Mouse (Mus musculus) embryonic facial prominence, embryonic 14.5 days (tissue): ENCODE results near the gene Lmna. TPM values are rescaled to one million over a fixed set of nuclear protein-coding genes. Genes with fewer than 3 reads are reported as not detected.

Source experiments
- ATAC-seq: fragments of 200-750 bp; cut with Nextera tagmentation; 2 replicates; pipeline ENCODE4 v1.8.0; 2017; ENCODE audit warnings: low read depth, moderate number of reproducible peaks, moderate TSS enrichment
- DNase-seq: peaks from one replicate; pipeline ENCODE4 v3.0.0-alpha.2; 2015; ENCODE audit warnings: low spot score
- H3K27ac ChIP-seq: fragments of 300-500 bp; sonication (generic); replicated peaks from 2 replicates; pipeline ENCODE4 v1.5.1; 2014; ENCODE audit warnings: low read depth, mild to moderate bottlenecking, low read length, moderate library complexity
- H3K27me3 ChIP-seq: fragments of 300-500 bp; sonication (generic); replicated peaks from 2 replicates; pipeline ENCODE4 v1.6.1; 2014; ENCODE audit warnings: low read length; ENCODE audit not compliant: control insufficient read depth, insufficient read depth
- H3K36me3 ChIP-seq: fragments of 300-500 bp; sonication (generic); 2 replicates; pipeline ENCODE4 v1.6.1; 2014; ENCODE audit warnings: low read length, mixed read lengths; ENCODE audit not compliant: control insufficient read depth, insufficient read depth
- H3K4me1 ChIP-seq: fragments of 300-500 bp; sonication (generic); 2 replicates; pipeline ENCODE4 v1.6.1; 2014; ENCODE audit warnings: antibody characterized with exemption, low read length; ENCODE audit not compliant: control insufficient read depth, insufficient read depth
- H3K4me2 ChIP-seq: fragments of 300-500 bp; sonication (generic); 2 replicates; pipeline ENCODE4 v1.6.1; 2014; ENCODE audit warnings: low read depth, mild to moderate bottlenecking, low read length, moderate library complexity, mixed read lengths
- H3K4me3 ChIP-seq: fragments of 300-500 bp; sonication (generic); 2 replicates; pipeline ENCODE4 v1.5.1; 2014; ENCODE audit warnings: low read depth, mild to moderate bottlenecking, low read length
- H3K9ac ChIP-seq: fragments of 300-500 bp; sonication (generic); 2 replicates; pipeline ENCODE4 v1.6.1; 2014; ENCODE audit warnings: low read depth, mild to moderate bottlenecking, low read length, moderate library complexity, mixed read lengths
- H3K9me3 ChIP-seq: fragments of 300-500 bp; sonication (generic); 2 replicates; pipeline ENCODE4 v1.6.1; 2016; ENCODE audit warnings: low read length; ENCODE audit not compliant: control insufficient read depth
- WGBS: fragments of 180-500 bp; shearing (Covaris S2); extraction: QIAGEN DNeasy Blood & Tissue Kit; methylation state at CpG from one replicate; pipeline ENCODE4 v1.1.7; 2014; 5-methylcytosine and 5-hydroxymethylcytosine counted together
- polyA plus RNA-seq: library from polyadenylated mRNA; unstranded; fragments of >200 nt; fragmentation: Nextera tagmentation; extraction: Ambion mirVana; gene quantifications from 2 replicates; pipeline ENCODE4 v1.2.1, GENCODE M21; 2014

The Lmna gene
- polyA plus RNA-seq, 1 experiment from 2014 or later = 482 TPM

DNA sequence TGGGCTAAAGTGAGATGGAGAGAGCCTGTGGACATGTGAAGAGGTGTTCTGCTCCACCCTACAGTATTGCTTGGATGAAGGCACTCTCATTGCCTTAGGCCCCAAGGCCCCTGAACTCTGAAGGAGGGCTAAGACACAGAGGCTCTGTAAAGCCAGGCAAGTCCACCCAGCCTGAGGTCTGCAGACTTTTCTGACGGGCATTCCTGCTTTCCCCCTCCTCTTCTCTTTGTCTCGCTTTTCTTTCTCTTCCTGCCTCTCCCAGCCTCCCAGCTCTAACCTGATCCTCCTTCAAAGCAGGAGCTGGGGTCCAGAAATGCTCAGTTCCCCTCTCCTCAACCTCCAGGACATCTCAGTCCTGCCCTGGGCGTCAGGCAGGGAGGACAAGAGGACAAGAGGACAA is 25.2 kb upstream of the Lmna start:
- Histone ChIP-seq H3K4me1 (peaks cover 49% of the 10 kb centered on the region), H3K36me3 (peaks cover 48% of the 10 kb centered on the region), H3K27me3 (no peaks in the 10 kb centered on the region), H3K27ac (0 out of 2 replicates have a peak overlapping the region, but pooled peaks have one; percentile 98), H3K9me3 (no peaks in the 10 kb centered on the region), H3K4me2 (peak overlapping the region; percentile 74), H3K4me3 (peak overlapping the region; percentile 78), H3K9ac (peak overlapping the region; percentile 98)
- WGBS = 11% methylated on average over 3 of the region's 3 CpGs
- ATAC-seq (no peak), DNase-seq (no peak)

DNA sequence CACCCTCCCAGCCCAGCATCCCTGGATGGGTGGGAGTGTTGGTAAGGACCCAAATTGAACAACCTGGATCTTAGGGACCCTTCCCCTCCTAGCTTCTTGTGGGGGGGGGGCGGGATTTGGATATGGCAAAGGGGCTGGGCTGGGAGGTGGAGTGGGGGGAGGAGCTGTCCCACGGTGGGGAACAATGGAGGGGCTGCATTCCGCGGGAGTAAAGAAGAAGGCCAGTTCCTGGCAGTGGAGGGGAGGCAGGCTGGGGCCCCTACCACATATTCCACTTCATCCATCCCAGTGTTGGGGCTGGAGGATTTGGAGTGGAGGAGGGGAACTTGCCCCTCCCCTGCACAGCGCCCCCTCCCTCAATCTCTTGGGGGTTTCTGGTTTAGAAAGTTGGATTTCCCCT is 23.9 kb upstream of the Lmna start:
- no peaks in the 10 kb centered on the region for H3K9me3 ChIP-seq
- peak overlapping the region; percentile 78 for H3K4me3 ChIP-seq
- WGBS = 0% methylated on average over 2 of the region's 5 CpGs
- H3K4me2 ChIP-seq = peak overlapping the region; percentile 74
- H3K4me1 ChIP-seq = peaks cover 53% of the 10 kb centered on the region
- peak overlapping the region; percentile 98 for H3K27ac ChIP-seq
- DNase-seq = peak; percentile 54
- ATAC-seq = no peak
- H3K27me3 ChIP-seq = no peaks in the 10 kb centered on the region
- peaks cover 39% of the 10 kb centered on the region for H3K36me3 ChIP-seq
- H3K9ac ChIP-seq = peak overlapping the region; percentile 98

- ATAC-seq (peak; percentile 9; the same call in 1 of the 2 replicates), DNase-seq (peak; percentile 80)
- WGBS = 0% methylated on average over 23 of the region's 40 CpGs
- Histone ChIP-seq H3K9ac (peak overlapping the region; percentile 98), H3K9me3 (no peaks in the 10 kb centered on the region), H3K36me3 (peaks cover 31% of the 10 kb centered on the region), H3K4me2 (peak overlapping the region; percentile 74), H3K4me3 (peak overlapping the region; percentile 78), H3K27me3 (no peaks in the 10 kb centered on the region), H3K4me1 (peaks cover 48% of the 10 kb centered on the region), H3K27ac (peak overlapping the region; percentile 98)
Measured at GRCm38 (mm10) chr3:88532689-88533511, 23.1 kb upstream of the Lmna start.

DNA sequence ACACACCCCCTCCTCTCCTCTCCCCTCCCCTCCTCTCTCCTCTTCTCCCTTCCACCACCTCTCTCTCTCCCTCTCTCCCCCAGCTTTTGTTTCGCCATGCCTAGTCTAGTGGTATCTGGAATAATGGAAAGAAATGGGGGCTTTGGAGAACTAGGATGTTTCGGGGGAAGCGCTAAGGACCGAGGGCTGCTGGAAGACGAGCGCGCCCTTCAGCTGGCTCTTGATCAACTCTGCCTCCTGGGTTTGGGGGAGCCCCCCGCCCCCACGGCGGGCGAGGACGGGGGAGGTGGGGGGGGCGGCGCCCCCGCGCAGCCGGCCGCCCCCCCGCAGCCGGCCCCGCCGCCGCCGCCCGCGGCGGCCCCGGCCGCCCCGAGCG is 22.5 kb upstream of the Lmna start, which contains the start of gene Mex3a:
Mex3a (plus strand) TSS at position 97 of the 376 bp plus-strand sequence.
- WGBS = 0% methylated on average over 10 of the region's 31 CpGs
- DNase-seq (no peak), ATAC-seq (no peak)
- peaks cover 48% of the 10 kb centered on the region for H3K4me1 ChIP-seq
- no peaks in the 10 kb centered on the region for H3K9me3 ChIP-seq
- peaks cover 25% of the 10 kb centered on the region for H3K36me3 ChIP-seq
- H3K9ac ChIP-seq = peak within 1 kb of the TSS; percentile 98
- peak within 1 kb of the TSS; percentile 98 for H3K27ac ChIP-seq
- no peaks in the 10 kb centered on the region for H3K27me3 ChIP-seq
- peak within 1 kb of the TSS; percentile 74 for H3K4me2 ChIP-seq
- H3K4me3 ChIP-seq = peak within 1 kb of the TSS; percentile 78

DNA sequence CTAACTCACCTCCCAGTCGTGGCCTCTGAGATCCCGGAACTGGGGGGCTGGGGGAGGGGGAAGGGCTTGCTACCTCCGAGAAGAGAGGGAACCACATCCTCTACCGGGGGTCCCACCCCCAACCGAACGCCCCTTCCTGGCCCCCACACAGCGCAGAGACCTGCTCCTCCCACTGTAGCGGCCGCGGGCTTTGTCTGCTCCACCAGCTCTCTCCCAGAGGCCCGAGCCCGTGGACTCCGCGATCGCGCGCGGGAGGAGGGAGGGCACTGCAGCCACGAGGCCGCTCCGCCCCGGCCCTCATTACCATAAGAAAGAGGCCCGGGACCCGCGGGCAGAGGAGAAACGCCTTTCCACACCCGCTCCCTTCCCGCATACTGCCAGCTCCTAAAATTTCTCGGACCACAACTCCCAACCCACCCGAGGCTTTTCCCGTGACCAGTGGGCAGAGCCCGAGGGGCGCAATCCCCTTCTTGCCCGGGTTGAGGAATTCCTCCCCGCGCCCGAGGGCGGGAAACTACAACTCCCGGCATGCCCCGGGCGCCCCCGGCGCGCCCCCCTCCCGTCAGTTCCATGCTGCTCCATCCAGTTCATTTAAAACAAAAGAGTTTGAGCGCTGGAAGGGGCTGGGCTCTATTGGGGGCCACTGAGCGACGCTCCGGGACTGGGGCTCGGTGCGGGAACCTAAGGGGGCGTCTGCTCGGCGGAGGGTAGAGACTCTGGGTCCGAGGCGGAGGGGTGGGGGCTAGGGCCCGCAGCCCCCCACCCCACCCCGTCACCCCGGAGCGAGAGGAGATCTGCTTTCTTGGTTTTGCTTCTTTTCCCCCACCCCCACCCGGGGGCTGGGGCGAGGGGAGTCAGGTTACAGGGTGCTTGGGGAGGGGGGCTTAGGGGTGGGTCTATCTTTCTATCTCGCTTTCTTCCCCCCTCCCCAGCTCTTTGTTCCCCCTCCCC is 21.9 kb upstream of the Lmna start:
- Histone ChIP-seq H3K27me3 (no peaks in the 10 kb centered on the region), H3K4me3 (peak overlapping the region; percentile 78), H3K4me1 (peaks cover 42% of the 10 kb centered on the region), H3K27ac (peak overlapping the region; percentile 98), H3K9me3 (no peaks in the 10 kb centered on the region), H3K9ac (peak overlapping the region; percentile 98), H3K4me2 (peak overlapping the region; percentile 74), H3K36me3 (peaks cover 18% of the 10 kb centered on the region)
- whole genome bisulfite sequencing = under 1% methylated on average over 35 of the region's 63 CpGs
- ATAC-seq = peak; percentile 88
- peak; percentile 95 for DNase-seq

DNA sequence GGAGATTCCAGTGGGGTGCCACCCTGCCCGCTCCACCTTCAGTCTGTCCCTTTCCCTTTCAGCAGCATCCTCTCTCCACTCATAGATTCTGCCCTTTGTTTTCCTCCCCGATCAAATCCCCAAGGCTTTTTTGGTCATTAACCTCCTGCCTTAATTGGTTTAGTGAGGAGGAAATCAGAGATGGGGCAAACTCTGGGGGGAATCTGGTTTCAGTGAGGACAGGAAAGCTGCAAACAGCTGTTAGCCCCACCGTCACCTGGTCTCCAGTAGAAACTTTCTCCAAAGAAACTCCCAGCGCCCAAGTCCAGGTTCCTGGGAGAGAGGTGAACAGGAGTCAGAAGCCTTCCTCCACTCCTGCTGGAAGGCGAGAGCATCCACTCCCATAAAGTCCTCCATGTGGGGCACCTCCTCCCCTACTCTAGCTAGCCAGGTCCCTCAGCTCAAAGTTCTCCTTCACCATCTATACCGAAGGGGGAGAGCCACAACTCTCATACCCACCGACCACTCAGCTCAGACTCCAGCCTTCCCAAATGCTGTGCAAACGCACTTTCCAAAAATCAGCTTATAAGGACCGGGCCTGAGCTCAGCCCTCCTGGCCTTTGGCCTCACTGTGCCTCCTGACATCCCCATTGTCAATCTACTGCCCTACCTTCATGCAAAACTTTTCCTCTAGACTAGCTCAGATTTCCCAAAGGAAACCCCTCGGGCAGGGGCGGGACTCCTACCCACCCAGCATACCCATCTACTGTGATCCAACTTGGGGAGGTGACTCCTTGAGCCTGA is 20.5 kb upstream of the Lmna start:
- 6% methylated on average over 11 of the region's 11 CpGs for WGBS

GRCm38 (mm10) chr3:88529204-88530000 is 19.6 kb upstream of the Lmna start:
- WGBS = 24% methylated on average over 7 of the region's 7 CpGs
- H3K27me3 ChIP-seq = no peaks in the 10 kb centered on the region
- H3K9me3 ChIP-seq = no peaks in the 10 kb centered on the region
- peaks cover 23% of the 10 kb centered on the region for H3K4me1 ChIP-seq
- peak overlapping the region; percentile 98 for H3K27ac ChIP-seq
- H3K36me3 ChIP-seq = peaks cover 12% of the 10 kb centered on the region
- H3K4me3 ChIP-seq = peak overlapping the region; percentile 78
- H3K9ac ChIP-seq = peak overlapping the region; percentile 98
- no peak for ATAC-seq
- no peak for DNase-seq
- H3K4me2 ChIP-seq = peak overlapping the region; percentile 74

More for the DNA sequence above, 20.5 kb upstream of the Lmna start:
- H3K4me2 ChIP-seq = peak overlapping the region; percentile 74
- H3K9me3 ChIP-seq = no peaks in the 10 kb centered on the region
- peaks cover 7% of the 10 kb centered on the region; the same call in 1 of the 2 replicates for H3K36me3 ChIP-seq
- DNase-seq (peak; percentile 70), ATAC-seq (no peak)
- peak overlapping the region; percentile 78 for H3K4me3 ChIP-seq
- H3K27me3 ChIP-seq = no peaks in the 10 kb centered on the region
- H3K9ac ChIP-seq = peak overlapping the region; percentile 98
- H3K4me1 ChIP-seq = peaks cover 32% of the 10 kb centered on the region
- peak overlapping the region; percentile 98 for H3K27ac ChIP-seq
